Mouse (Mus musculus) heart, embryonic 12.5 days (tissue): ENCODE measurements around the gene Pinlyp. TPM values are rescaled to one million over a fixed set of nuclear protein-coding genes. Genes with fewer than 3 reads are reported as not detected.
A peak's percentile ranks its signal among the peaks of the same experiment; 100 is the strongest.

Source experiments
- ATAC-seq: fragments of 200-750 bp; cut with Nextera tagmentation; 2 replicates; pipeline ENCODE4 v1.8.0; 2017; ENCODE audit warnings: moderate TSS enrichment, moderate library complexity; ENCODE audit not compliant: insufficient number of reproducible peaks, low FRiP score
- H3K27ac ChIP-seq: fragments of 300-500 bp; sonication (generic); 2 replicates; pipeline ENCODE4 v1.5.1; 2016; ENCODE audit warnings: mild to moderate bottlenecking, moderate library complexity; ENCODE audit not compliant: poor library complexity, severe bottlenecking
- H3K27me3 ChIP-seq: fragments of 300-500 bp; sonication (generic); replicated peaks from 2 replicates; pipeline ENCODE4 v1.6.1; 2016; ENCODE audit warnings: mild to moderate bottlenecking, moderate library complexity
- H3K36me3 ChIP-seq: fragments of 300-500 bp; sonication (generic); 2 replicates; pipeline ENCODE4 v1.6.1; 2016; ENCODE audit warnings: mild to moderate bottlenecking, moderate library complexity
- H3K4me1 ChIP-seq: fragments of 300-500 bp; sonication (generic); replicated peaks from 2 replicates; pipeline ENCODE4 v1.6.1; 2016; ENCODE audit warnings: mild to moderate bottlenecking
- H3K4me2 ChIP-seq: fragments of 300-500 bp; sonication (generic); 2 replicates; pipeline ENCODE4 v1.6.1; 2016; ENCODE audit warnings: mild to moderate bottlenecking, moderate library complexity
- H3K4me3 ChIP-seq: fragments of 300-500 bp; sonication (generic); 2 replicates; pipeline ENCODE4 v1.5.1; 2016; ENCODE audit warnings: mild to moderate bottlenecking
- H3K9ac ChIP-seq: fragments of 300-500 bp; sonication (generic); 2 replicates; pipeline ENCODE4 v1.6.1; 2016; ENCODE audit warnings: mild to moderate bottlenecking, moderate library complexity
- H3K9me3 ChIP-seq: fragments of 300-500 bp; sonication (generic); replicated peaks from 2 replicates; pipeline ENCODE4 v1.6.1; 2016; ENCODE audit warnings: mild to moderate bottlenecking, moderate library complexity
- WGBS: fragments of 180-500 bp; shearing (Covaris S2); methylation state at CpG from one replicate; pipeline ENCODE4 v1.1.7; 2016; 5-methylcytosine and 5-hydroxymethylcytosine counted together
- polyA plus RNA-seq: library from polyadenylated mRNA; unstranded; fragments of >200 nt; fragmentation: Nextera tagmentation; extraction: Ambion mirVana; gene quantifications from 2 replicates; pipeline ENCODE4 v1.2.1, GENCODE M21; 2016

The Pinlyp gene
- polyA plus RNA-seq, 1 experiment from 2014 or later = not detected

DNA sequence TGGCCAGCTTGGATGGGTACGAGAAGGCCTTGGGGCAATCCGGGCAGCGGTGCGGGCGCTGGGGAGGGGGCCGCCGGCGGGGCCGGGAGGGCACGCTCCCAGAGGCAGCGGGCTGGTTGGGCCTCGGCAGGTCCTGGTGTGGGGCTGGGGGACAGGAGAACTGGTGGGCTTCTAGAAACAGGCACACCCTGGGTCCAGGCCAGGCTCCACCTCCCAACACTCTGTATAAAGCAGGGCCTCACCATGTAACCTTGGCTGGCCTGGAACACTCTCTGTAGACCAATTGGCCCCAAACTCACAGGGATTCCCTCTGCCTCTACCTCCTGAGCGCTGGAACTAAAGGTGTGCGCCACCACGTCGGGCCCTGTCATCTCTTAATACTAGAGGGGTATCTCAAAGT lies 40.1 kb upstream of the Pinlyp start:
- H3K4me2 ChIP-seq = no peak overlapping the region
- no peak overlapping the region for H3K27ac ChIP-seq
- H3K27me3 ChIP-seq = peaks cover 45% of the 10 kb centered on the region
- peak; percentile 64; the same call in 1 of the 2 replicates for ATAC-seq
- H3K4me3 ChIP-seq = no peak overlapping the region
- 29% methylated on average over 15 of the region's 16 CpGs for WGBS
- 0 out of 2 replicates have a peak, but pooled peaks cover 9% of the 10 kb centered on the region for H3K4me1 ChIP-seq
- H3K36me3 ChIP-seq = no peaks in the 10 kb centered on the region
- H3K9me3 ChIP-seq = 0 out of 2 replicates have a peak, but pooled peaks cover 8% of the 10 kb centered on the region
- no peak overlapping the region for H3K9ac ChIP-seq

DNA sequence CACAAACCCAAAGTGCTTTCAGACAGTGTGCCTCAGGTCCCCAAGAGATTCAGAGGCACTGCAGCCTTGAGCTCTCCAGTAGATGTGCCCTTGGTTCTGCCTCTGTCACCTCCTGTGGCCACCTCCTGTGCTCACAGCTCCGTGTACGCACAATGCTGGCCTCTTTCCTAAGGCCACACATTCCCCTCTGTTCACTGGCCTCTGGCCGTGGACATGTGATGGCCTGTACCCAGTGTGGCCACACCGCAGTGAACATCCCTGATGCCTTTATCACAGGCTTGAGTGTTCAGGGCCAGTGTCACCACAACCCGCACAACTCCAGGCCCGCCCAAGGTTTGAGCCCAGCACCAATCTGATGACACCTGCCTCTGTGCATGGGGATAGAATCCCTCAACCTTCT lies 39.0 kb upstream of the Pinlyp start:
- H3K4me3 ChIP-seq = no peak overlapping the region
- H3K9me3 ChIP-seq = 0 out of 2 replicates have a peak, but pooled peaks cover 8% of the 10 kb centered on the region
- no peaks in the 10 kb centered on the region for H3K36me3 ChIP-seq
- H3K4me2 ChIP-seq = no peak overlapping the region
- H3K4me1 ChIP-seq = 0 out of 2 replicates have a peak, but pooled peaks cover 9% of the 10 kb centered on the region
- no peak for ATAC-seq
- WGBS = 89% methylated on average over 6 of the region's 6 CpGs
- H3K27me3 ChIP-seq = peaks cover 45% of the 10 kb centered on the region
- no peak overlapping the region for H3K27ac ChIP-seq
- no peak overlapping the region for H3K9ac ChIP-seq

DNA sequence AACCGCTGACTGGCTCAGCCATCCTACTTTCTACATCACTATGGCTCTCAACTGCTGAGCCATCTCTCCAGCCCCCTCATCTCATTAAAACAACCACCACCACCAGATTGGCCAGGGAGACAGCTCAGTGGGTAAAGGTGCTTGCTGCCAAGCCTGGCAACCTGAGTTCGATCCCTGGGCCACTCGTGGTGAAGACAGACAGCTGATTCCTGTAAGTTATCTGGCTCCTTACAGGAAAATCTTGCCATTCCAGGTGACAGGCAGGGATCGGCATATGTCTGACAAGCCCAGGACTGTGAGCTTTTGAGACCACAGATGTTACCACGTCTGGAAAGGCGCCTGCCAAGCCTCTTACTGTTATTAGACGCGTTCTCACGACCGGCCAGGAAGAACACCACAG lies 31.9 kb upstream of the Pinlyp start:
- Histone ChIP-seq H3K4me3 (no peak overlapping the region), H3K9ac (no peak overlapping the region), H3K4me1 (no peaks in the 10 kb centered on the region), H3K27me3 (no peaks in the 10 kb centered on the region), H3K9me3 (no peaks in the 10 kb centered on the region), H3K4me2 (no peak overlapping the region), H3K27ac (no peak overlapping the region), H3K36me3 (peaks cover 10% of the 10 kb centered on the region)
- WGBS = 92% methylated on average over 10 of the region's 10 CpGs
- ATAC-seq = no peak

DNA sequence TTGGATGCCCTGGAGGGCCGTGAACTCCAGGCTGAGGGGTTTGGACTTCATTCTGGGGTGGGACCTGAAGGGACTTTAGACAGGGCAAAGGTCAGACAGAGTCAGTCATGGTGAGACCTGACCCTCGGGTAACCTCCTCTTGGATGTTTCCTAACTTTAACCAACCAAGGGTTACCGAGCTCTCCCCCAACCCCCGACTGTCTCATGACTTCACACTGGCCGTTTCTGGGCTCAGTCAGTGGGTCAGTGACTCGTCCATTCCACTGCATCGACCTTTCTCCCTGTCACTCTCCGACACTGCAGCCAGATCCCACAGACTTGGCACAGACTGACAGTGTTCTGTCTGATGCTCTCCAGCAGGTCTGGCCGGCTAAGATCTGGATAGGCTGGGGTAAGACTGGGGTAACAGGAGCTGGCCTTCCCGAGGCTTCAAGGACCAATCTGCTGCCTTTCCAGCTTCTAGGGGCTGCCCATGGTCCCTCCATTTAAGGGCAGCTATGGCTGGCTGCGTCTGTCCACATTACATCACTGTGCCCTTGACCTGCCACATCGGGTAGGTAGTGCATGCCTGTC lies 28.4 kb upstream of the Pinlyp start:
- H3K27ac ChIP-seq = no peak overlapping the region
- WGBS = 55% methylated on average over 12 of the region's 12 CpGs
- ATAC-seq = no peak

DNA sequence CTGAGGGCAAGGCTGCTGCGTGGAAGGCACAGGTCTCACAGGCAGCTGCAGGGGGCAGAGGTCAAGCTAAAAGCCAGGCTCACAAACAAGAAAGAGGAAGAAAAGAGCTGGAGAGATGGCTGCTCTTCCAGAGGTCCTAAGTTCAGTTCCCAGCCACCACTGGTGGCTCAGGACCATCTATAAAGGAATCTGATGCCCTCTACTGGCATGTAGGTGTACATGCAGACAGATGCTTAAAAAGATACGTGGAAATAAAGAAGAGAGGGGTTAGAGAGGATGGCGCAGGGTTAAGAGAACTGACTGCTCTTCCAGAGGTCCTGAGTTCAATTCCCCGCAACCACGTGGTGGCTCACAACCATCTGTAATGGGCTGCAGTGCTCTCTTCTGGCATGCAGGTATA lies 26.5 kb upstream of the Pinlyp start:
- Histone ChIP-seq H3K9ac (no peak overlapping the region), H3K4me3 (no peak overlapping the region), H3K36me3 (peaks cover 57% of the 10 kb centered on the region), H3K27ac (no peak overlapping the region), H3K4me2 (no peak overlapping the region), H3K9me3 (no peaks in the 10 kb centered on the region), H3K27me3 (no peaks in the 10 kb centered on the region), H3K4me1 (no peaks in the 10 kb centered on the region)
- WGBS = 59% methylated on average over 5 of the region's 5 CpGs
- ATAC-seq = no peak

More for the DNA sequence above, 28.4 kb upstream of the Pinlyp start:
- no peaks in the 10 kb centered on the region for H3K4me1 ChIP-seq
- no peak overlapping the region for H3K4me3 ChIP-seq
- peaks cover 40% of the 10 kb centered on the region for H3K36me3 ChIP-seq
- no peak overlapping the region for H3K4me2 ChIP-seq
- H3K9me3 ChIP-seq = no peaks in the 10 kb centered on the region
- no peak overlapping the region for H3K9ac ChIP-seq
- H3K27me3 ChIP-seq = no peaks in the 10 kb centered on the region

DNA sequence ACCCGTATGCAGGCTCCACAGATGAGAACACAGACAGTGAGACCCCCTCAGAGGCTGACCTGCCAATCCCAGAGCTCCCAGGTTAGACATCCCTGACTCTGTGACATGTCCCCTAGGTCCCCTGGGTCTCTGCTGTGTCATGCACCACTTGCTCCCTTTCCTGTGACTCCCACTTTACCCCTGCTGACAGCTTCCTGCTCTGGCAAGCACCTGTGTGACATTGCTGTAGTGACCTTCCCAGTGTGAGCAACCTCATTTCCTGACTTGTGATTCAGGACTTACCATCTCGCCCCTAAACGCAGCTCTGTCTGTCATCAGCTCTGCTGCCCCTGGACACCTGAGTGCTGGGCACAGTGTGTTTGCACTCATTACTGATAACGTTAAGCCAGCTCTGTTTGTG lies 25.2 kb upstream of the Pinlyp start:
- no peak overlapping the region for H3K9ac ChIP-seq
- H3K4me1 ChIP-seq = no peaks in the 10 kb centered on the region
- 87% methylated on average over 4 of the region's 4 CpGs for WGBS
- H3K9me3 ChIP-seq = no peaks in the 10 kb centered on the region
- peaks cover 71% of the 10 kb centered on the region for H3K36me3 ChIP-seq
- no peak for ATAC-seq
- no peak overlapping the region for H3K4me3 ChIP-seq
- no peak overlapping the region for H3K4me2 ChIP-seq
- H3K27me3 ChIP-seq = no peaks in the 10 kb centered on the region
- H3K27ac ChIP-seq = no peak overlapping the region

DNA sequence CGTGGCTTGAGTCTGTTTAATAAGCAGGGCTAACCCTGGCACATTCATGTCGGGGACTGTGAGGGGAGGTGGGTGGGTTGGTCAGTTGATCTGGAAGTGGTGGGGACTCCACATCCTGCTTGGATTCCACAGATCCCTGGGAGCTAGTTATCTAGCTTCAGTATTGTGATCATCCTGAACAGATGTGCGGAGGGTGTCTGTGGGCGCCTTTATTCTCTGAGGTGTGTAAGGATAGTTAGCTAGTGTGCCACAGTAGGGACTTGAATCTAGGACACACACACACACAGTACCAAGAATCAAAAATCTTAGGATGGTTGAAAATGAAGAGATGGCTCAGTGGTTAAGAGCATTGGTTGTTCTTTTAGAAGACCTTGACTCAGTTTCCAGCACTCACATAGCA lies 22.6 kb upstream of the Pinlyp start:
- Histone ChIP-seq H3K4me2 (no peak overlapping the region), H3K4me1 (no peaks in the 10 kb centered on the region), H3K27ac (no peak overlapping the region), H3K9me3 (no peaks in the 10 kb centered on the region), H3K9ac (no peak overlapping the region), H3K4me3 (no peak overlapping the region), H3K36me3 (peaks cover 83% of the 10 kb centered on the region), H3K27me3 (no peaks in the 10 kb centered on the region)
- 90% methylated on average over 4 of the region's 4 CpGs for WGBS
- no peak for ATAC-seq

DNA sequence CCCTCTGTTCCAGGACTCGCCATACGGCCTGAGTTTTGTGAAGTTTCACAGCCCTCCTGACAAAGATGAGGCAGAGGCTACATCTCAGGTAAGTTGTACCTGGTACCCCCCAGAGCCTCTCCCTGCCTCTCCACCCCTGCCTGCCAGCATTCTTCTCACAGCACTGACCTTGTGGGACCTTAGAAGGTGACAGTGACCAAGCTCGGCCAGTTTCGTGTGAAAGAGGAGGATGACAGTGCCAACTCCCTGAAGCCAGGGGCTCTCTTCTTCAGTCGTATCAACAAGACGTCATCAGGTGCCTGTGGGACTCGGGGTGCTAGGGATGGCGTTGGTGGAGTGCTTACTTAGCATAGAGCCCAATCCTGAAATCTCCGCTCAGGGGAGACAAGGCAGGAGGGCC lies 20.3 kb upstream of the Pinlyp start:
- Histone ChIP-seq H3K36me3 (peaks cover 84% of the 10 kb centered on the region), H3K27me3 (no peaks in the 10 kb centered on the region), H3K9me3 (no peaks in the 10 kb centered on the region), H3K9ac (no peak overlapping the region), H3K27ac (no peak overlapping the region), H3K4me2 (no peak overlapping the region), H3K4me1 (no peaks in the 10 kb centered on the region), H3K4me3 (no peak overlapping the region)
- WGBS = 94% methylated on average over 9 of the region's 9 CpGs
- ATAC-seq = no peak

DNA sequence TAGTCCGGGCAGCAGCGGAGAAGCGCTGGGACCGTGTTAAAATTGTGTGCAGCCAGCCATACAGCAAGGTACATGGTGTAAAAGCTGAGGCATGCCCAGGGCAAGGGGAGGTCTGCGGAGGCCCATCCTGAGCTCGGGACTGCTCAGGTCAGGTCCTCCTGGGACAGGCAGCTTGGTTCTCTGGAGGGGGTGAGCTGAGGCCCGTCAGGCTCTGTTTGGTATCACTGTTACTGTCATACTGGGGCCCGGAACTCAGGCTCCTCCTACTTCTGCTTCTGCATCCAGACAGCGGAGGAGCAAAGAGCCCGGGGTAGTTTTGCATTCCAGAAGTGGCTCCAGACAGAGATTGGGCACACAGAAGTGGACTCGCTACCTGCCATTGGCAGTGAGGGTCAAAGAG lies 19.7 kb upstream of the Pinlyp start:
- Histone ChIP-seq H3K27me3 (no peaks in the 10 kb centered on the region), H3K27ac (no peak overlapping the region), H3K9me3 (no peaks in the 10 kb centered on the region), H3K4me2 (no peak overlapping the region), H3K9ac (no peak overlapping the region), H3K4me3 (no peak overlapping the region), H3K36me3 (peaks cover 84% of the 10 kb centered on the region), H3K4me1 (no peaks in the 10 kb centered on the region)
- ATAC-seq = no peak
- WGBS = 85% methylated on average over 11 of the region's 11 CpGs

DNA sequence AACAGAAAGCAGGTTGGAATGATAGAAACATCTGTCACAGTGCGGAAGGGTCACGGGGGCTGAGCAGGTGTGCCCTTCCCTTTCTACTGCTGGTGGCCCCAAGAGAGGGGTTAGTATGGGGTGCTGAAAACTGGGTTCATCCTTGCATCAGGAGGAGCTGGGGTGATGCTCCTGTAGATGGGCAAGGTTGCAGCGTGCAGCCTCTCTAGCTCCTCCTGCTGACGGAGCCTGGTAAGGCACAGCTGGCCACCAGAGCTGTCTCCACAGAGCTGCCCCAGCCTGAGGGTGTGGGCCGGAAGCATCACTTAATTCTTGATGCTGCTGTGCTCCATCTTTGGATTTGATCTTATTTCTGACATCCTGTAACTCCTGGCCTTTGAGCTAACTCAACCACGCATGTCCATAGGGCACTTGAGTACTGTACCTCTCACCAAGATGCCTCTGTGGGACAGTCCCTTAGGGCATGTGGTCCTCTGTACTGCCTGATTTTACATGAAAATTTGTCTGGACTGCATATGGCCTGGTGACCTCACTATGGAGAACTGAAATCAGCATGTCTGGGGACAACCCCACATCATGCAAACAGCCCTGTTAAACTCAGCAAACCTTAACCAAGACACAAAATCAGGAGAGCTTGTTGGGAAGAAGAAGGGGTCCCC lies 18.8 kb upstream of the Pinlyp start:
- Histone ChIP-seq H3K9ac (no peak overlapping the region), H3K27ac (no peak overlapping the region), H3K9me3 (no peaks in the 10 kb centered on the region), H3K27me3 (no peaks in the 10 kb centered on the region), H3K4me2 (no peak overlapping the region), H3K36me3 (peaks cover 84% of the 10 kb centered on the region), H3K4me1 (no peaks in the 10 kb centered on the region), H3K4me3 (no peak overlapping the region)
- no peak for ATAC-seq
- WGBS = 59% methylated on average over 6 of the region's 6 CpGs

DNA sequence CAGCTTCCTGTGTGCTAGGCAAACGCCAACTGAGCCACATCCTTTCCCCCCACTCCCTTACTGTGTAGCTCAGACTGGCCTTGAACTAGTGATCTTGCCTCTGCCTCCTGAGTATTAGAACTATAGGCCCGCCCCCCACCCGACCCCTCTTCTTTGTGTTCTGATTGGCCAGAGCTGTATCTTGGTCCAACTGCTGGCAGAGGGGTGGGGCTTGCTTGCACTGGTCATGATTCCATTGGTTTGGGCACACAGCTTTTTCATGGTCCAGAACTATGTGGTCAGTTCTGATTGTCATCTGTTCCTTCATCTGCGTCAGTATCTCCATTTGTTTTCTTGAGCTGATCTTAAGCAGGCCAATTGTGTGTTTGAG lies 17.9 kb upstream of the Pinlyp start:
- H3K9ac ChIP-seq = no peak overlapping the region
- no peak overlapping the region for H3K4me3 ChIP-seq
- no peaks in the 10 kb centered on the region for H3K9me3 ChIP-seq
- no peak overlapping the region for H3K4me2 ChIP-seq
- no peak for ATAC-seq
- no peaks in the 10 kb centered on the region for H3K4me1 ChIP-seq
- WGBS = 86% methylated on average over 4 of the region's 4 CpGs
- no peak overlapping the region for H3K27ac ChIP-seq
- H3K36me3 ChIP-seq = peaks cover 87% of the 10 kb centered on the region
- H3K27me3 ChIP-seq = no peaks in the 10 kb centered on the region
